Mouse (Mus musculus): ENCODE data around the gene Tspo2. TPM values are rescaled to one million over a fixed set of nuclear protein-coding genes. Genes with fewer than 3 reads are reported as not detected.

Gene Tspo2
- polyA plus RNA-seq, 1 experiment from 2014 or later = 1.5 TPM

DNA sequence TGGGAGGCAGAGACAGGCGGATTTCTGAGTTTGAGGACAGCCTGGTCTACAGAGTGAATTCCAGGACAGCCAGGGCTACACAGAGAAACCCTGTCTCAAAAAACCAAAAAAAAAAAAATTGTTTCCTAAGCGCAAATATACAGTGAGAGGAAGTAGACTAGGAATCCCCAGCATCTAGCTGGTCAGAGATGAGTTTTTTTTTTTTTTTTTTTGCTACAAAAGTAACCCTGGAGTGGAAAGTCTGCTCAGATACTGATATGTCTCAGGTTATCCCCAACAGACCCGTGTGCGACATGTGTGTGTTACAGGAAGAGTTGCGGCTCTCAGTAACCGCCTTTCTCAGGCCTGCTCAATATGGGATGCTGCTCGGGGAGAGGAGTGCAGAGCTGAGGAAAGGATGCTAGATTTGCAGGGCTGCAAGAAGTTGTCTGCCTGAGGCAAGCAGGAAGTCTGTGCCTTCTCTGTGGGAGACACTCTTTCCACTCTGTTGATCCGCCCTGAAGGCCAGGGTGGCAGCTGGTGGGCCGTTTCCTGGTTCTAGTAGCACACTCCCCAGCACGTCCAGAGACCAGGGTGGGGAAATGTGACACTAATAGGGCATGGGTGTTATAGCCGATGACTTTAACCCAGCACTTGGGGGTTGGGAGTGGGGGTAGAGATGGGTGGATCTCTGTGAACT lies 23.3 kb downstream of the Tspo2 start:
- peaks cover 21% of the 10 kb centered on the region for H3K4me1 ChIP-seq
- WGBS = 44% methylated on average over 11 of the region's 11 CpGs
- no peak overlapping the region for H3K4me2 ChIP-seq (replicated peaks)
- H3K27ac ChIP-seq = no peak overlapping the region
- no peaks in the 10 kb centered on the region for H3K9me3 ChIP-seq
- no peak for ATAC-seq (ENCODE audit: insufficient number of reproducible peaks, insufficient read depth, low FRiP score, low TSS enrichment)
- no peaks in the 10 kb centered on the region for H3K36me3 ChIP-seq
- H3K4me3 ChIP-seq = no peak overlapping the region
- H3K9ac ChIP-seq = no peak overlapping the region
- no peaks in the 10 kb centered on the region for H3K27me3 ChIP-seq

- H3K9ac ChIP-seq = no peak overlapping the region
- H3K27ac ChIP-seq = no peak overlapping the region
- no peaks in the 10 kb centered on the region for H3K36me3 ChIP-seq
- H3K4me2 ChIP-seq (replicated peaks) = no peak overlapping the region
- H3K9me3 ChIP-seq = no peaks in the 10 kb centered on the region
- no peak for ATAC-seq (ENCODE audit: insufficient number of reproducible peaks, insufficient read depth, low FRiP score, low TSS enrichment)
- H3K4me1 ChIP-seq = peaks cover 21% of the 10 kb centered on the region
- 43% methylated on average over 13 of the region's 13 CpGs for WGBS
- H3K27me3 ChIP-seq = no peaks in the 10 kb centered on the region
- H3K4me3 ChIP-seq = no peak overlapping the region
Observed at GRCm38 (mm10) chr17:48426991-48427750, 24.2 kb downstream of the Tspo2 start.

DNA sequence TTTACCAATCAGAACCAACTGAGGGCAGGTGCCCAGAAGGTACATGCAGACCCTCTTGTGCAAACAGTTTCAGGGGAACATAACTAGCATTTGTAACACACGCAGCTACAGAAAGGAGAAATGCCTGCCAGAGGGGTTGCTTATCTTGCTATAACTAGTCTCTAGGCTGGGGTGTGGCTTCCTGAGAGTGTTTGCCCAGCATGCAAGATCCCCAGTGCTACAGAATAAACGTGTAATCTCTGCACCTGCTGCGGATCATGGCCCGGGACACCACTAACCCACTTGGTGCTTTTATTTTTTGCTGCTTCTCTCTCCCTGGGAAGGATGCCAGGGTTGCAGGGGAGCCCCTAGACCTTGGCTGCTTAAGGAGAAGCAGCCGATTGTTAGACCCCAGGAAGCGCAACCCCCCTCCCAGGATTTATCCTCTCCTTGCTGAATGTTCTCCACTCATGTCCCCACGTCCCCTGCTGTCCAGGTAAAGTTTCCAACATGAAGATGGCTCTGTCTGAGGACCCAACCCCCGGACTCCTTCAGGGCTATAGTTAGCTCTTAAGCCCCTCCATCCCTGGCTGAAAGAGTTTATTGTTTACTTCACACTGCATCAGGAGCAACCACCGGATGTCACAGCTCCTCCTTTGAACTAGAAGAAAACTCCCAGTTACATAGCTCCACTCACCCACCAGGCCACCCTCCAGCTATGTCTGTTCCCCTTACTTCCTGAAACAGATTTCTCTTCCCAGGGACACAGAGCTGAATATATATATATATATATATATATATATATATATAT lies 25.3 kb downstream of the Tspo2 start:
- no peaks in the 10 kb centered on the region for H3K36me3 ChIP-seq
- ATAC-seq (ENCODE audit: insufficient number of reproducible peaks, insufficient read depth, low FRiP score, low TSS enrichment) = no peak
- H3K4me3 ChIP-seq = no peak overlapping the region
- no peaks in the 10 kb centered on the region for H3K9me3 ChIP-seq
- peaks cover 21% of the 10 kb centered on the region for H3K4me1 ChIP-seq
- H3K27ac ChIP-seq = no peak overlapping the region
- no peak overlapping the region for H3K4me2 ChIP-seq (replicated peaks)
- H3K27me3 ChIP-seq = no peaks in the 10 kb centered on the region
- no peak overlapping the region for H3K9ac ChIP-seq
- WGBS = 39% methylated on average over 9 of the region's 9 CpGs

GRCm38 (mm10) chr17:48424237-48424636 lies 27.1 kb downstream of the Tspo2 start:
- no peak overlapping the region for H3K4me2 ChIP-seq (replicated peaks)
- no peak overlapping the region for H3K27ac ChIP-seq
- ATAC-seq (ENCODE audit: insufficient number of reproducible peaks, insufficient read depth, low FRiP score, low TSS enrichment) = no peak
- H3K36me3 ChIP-seq = no peaks in the 10 kb centered on the region
- H3K9me3 ChIP-seq = no peaks in the 10 kb centered on the region
- 86% methylated on average over 9 of the region's 9 CpGs for WGBS
- no peak overlapping the region for H3K4me3 ChIP-seq
- no peaks in the 10 kb centered on the region for H3K27me3 ChIP-seq
- H3K9ac ChIP-seq = no peak overlapping the region
- peaks cover 21% of the 10 kb centered on the region for H3K4me1 ChIP-seq

- ATAC-seq (ENCODE audit: insufficient number of reproducible peaks, insufficient read depth, low FRiP score, low TSS enrichment) = no peak
- 74% methylated on average over 2 of the region's 2 CpGs for WGBS
- H3K4me2 ChIP-seq (replicated peaks) = no peak overlapping the region
- no peaks in the 10 kb centered on the region for H3K4me1 ChIP-seq
- H3K27ac ChIP-seq = no peak overlapping the region
- H3K4me3 ChIP-seq = no peak overlapping the region
- H3K27me3 ChIP-seq = no peaks in the 10 kb centered on the region
- H3K9ac ChIP-seq = no peak overlapping the region
- H3K36me3 ChIP-seq = peaks cover 22% of the 10 kb centered on the region
- H3K9me3 ChIP-seq = no peaks in the 10 kb centered on the region
Observed at GRCm38 (mm10) chr17:48419571-48419970, 31.8 kb downstream of the Tspo2 start.

GRCm38 (mm10) chr17:48418781-48419180 lies 32.5 kb downstream of the Tspo2 start:
- Histone ChIP-seq H3K9ac (no peak overlapping the region), H3K27me3 (no peaks in the 10 kb centered on the region), H3K27ac (no peak overlapping the region), H3K4me3 (no peak overlapping the region), H3K4me1 (no peaks in the 10 kb centered on the region), H3K9me3 (no peaks in the 10 kb centered on the region), H3K4me2 (replicated peaks) (no peak overlapping the region), H3K36me3 (peaks cover 30% of the 10 kb centered on the region)
- ATAC-seq (ENCODE audit: insufficient number of reproducible peaks, insufficient read depth, low FRiP score, low TSS enrichment) = no peak
- 76% methylated on average over 1 of the region's 1 CpGs for WGBS

DNA sequence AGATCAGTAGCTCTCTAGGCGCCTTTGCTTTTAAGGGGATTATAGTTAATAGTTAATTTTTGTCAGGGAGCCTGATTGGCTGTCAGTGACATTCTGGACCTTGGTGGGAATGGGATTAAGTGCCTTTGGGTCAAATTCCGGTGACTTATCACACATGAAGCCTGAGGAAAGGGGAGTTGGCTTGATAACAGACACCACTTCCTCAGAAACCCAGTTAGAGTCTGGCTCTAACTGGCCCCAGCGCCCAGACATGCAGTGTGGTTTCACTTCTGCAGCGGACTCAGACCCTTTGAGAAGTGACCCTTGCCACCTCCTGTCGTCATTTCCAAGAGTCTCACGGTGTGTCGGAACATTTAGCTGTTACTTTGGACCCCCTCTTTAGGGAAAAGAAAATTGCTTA lies 33.1 kb downstream of the Tspo2 start:
- peaks cover 34% of the 10 kb centered on the region for H3K36me3 ChIP-seq
- no peaks in the 10 kb centered on the region for H3K27me3 ChIP-seq
- no peak overlapping the region for H3K27ac ChIP-seq
- WGBS = 66% methylated on average over 7 of the region's 7 CpGs
- H3K4me1 ChIP-seq = no peaks in the 10 kb centered on the region
- no peaks in the 10 kb centered on the region for H3K9me3 ChIP-seq
- H3K4me2 ChIP-seq (replicated peaks) = no peak overlapping the region
- no peak overlapping the region for H3K4me3 ChIP-seq
- ATAC-seq (ENCODE audit: insufficient number of reproducible peaks, insufficient read depth, low FRiP score, low TSS enrichment) = no peak
- H3K9ac ChIP-seq = no peak overlapping the region

DNA sequence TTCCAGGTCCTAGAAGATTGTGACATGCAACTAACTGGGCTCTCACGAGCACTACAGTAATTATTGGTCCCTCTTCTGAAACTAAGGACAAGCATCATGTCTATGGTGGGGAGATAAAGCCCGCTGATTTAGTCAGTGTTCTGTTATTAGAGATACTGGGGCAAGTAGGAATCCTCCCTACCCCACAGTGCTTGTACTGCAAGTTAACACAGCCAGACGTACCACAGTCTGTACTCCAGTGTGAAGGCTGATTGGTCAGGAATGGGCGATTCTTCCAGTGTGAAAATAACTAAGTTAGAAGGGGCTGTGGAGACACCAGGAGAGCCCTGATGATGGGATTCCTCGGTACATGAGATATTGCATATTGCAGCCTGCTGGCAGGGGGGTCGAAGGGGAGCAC lies 33.8 kb downstream of the Tspo2 start:
- Histone ChIP-seq H3K4me3 (no peak overlapping the region), H3K9me3 (no peaks in the 10 kb centered on the region), H3K9ac (no peak overlapping the region), H3K4me1 (no peaks in the 10 kb centered on the region), H3K27me3 (no peaks in the 10 kb centered on the region), H3K4me2 (replicated peaks) (no peak overlapping the region), H3K27ac (no peak overlapping the region), H3K36me3 (peaks cover 38% of the 10 kb centered on the region)
- WGBS = 89% methylated on average over 6 of the region's 6 CpGs
- no peak for ATAC-seq (ENCODE audit: insufficient number of reproducible peaks, insufficient read depth, low FRiP score, low TSS enrichment)

DNA sequence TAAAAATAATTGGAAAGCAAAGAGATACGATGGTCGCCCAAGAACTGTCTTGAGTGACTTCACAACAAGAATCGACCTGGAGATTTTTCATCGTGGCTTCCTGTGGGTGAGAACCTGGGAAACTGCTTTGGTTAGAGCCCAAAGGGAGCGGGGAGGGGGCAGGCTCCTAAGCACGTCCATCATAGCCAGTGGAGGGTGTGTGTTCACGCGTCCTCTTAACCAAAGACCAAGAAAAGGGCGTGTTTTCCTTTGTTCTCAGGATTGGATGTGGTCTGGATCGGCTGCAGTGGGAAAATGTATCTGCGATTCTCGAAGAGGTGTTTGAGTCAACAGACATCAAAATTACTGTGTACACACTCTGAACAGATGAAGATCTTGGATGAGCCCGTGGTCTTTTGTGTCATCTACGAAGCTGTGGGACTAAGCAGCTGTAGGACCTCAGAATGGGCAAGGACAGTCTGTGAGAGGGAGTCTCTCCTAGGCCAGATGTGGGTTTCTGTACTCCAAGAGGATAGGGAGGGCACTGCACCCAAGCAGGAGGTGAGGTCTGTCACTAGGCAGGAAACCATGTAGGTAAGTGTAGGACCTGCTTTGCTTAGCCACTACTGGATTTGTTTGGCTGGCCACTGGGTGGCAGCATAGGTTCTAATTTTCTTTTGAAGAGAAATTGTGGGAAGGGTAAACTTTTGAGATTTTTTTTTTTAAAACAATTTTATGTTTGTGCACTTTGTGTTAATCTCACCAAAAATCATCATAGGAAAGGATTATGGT lies 34.7 kb downstream of the Tspo2 start:
- Histone ChIP-seq H3K4me2 (replicated peaks) (no peak overlapping the region), H3K27ac (no peak overlapping the region), H3K36me3 (peaks cover 43% of the 10 kb centered on the region), H3K4me3 (no peak overlapping the region), H3K9me3 (no peaks in the 10 kb centered on the region), H3K4me1 (no peaks in the 10 kb centered on the region; the same call in 1 of the 2 replicates), H3K9ac (no peak overlapping the region), H3K27me3 (no peaks in the 10 kb centered on the region)
- WGBS = 90% methylated on average over 14 of the region's 14 CpGs
- ATAC-seq (ENCODE audit: insufficient number of reproducible peaks, insufficient read depth, low FRiP score, low TSS enrichment) = no peak

DNA sequence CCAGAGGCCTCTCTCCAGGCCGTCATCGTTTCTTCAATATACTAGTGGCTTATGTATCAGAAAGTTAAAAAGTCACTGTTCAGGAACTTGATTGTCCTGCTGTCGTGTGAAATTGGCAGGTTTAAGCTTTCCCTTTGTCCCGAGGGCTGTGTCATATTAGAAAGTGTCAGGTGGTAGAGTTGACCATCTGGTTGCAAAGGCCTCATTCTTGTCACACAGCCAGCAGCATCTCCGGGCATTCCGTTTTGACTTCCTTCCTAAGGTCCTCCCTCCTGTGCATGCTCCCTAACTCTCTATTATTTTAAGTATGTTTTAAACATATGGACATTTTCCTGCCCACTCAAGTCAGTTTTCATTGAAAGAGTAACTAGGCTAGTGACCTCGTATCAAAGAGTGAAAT lies 35.3 kb downstream of the Tspo2 start:
- peaks cover 43% of the 10 kb centered on the region for H3K36me3 ChIP-seq
- peaks cover 4% of the 10 kb centered on the region for H3K4me1 ChIP-seq
- 78% methylated on average over 7 of the region's 7 CpGs for WGBS
- H3K9ac ChIP-seq = no peak overlapping the region
- ATAC-seq (ENCODE audit: insufficient number of reproducible peaks, insufficient read depth, low FRiP score, low TSS enrichment) = no peak
- H3K27ac ChIP-seq = no peak overlapping the region
- H3K27me3 ChIP-seq = no peaks in the 10 kb centered on the region
- H3K4me3 ChIP-seq = no peak overlapping the region
- no peak overlapping the region for H3K4me2 ChIP-seq (replicated peaks)
- H3K9me3 ChIP-seq = no peaks in the 10 kb centered on the region

DNA sequence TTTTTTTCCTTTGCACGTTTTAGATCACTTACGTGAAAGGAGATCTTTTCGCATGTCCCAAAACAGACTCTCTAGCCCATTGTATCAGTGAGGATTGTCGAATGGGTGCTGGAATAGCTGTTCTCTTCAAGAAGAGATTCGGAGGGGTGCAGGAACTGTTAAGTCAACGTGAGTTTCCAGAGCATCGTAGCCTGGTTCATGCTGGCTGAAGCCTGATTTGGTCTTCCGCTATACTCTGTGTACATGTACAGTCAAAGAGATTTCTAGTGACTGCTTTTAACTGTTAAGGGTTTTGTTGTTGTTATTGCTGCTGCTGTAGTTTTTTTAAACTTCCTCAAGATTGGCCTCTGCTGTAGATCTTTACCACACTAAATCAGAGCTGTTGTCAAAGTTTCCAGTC lies 40.1 kb downstream of the Tspo2 start:
- ATAC-seq (ENCODE audit: insufficient number of reproducible peaks, insufficient read depth, low FRiP score, low TSS enrichment) = no peak
- Histone ChIP-seq H3K4me1 (peaks cover 15% of the 10 kb centered on the region), H3K36me3 (peaks cover 35% of the 10 kb centered on the region), H3K9ac (peak overlapping the region; percentile 68), H3K27me3 (no peaks in the 10 kb centered on the region), H3K27ac (0 out of 2 replicates have a peak overlapping the region, but pooled peaks have one; percentile 100), H3K4me3 (peak overlapping the region; percentile 79), H3K9me3 (no peaks in the 10 kb centered on the region), H3K4me2 (replicated peaks) (peak overlapping the region; percentile 65)
- 56% methylated on average over 8 of the region's 8 CpGs for WGBS
